Mouse (Mus musculus) adrenal gland (tissue): Measurements from ENCODE around the gene Prr14l.
"Not testable (repeated sequence)": the region's sequence is repeated elsewhere in the genome, so short reads cannot be mapped to it uniquely, and the experiment has no call there.

Source experiments
- intact Hi-C: fragments of 180-260 bp; cut with DNase I; formaldehyde crosslinking; loops from one replicate; pipeline ENCODE4 v1.15.1; 2025

Gene Prr14l

GRCm38 (mm10) chr5:32815396-32815795 is 38.7 kb downstream of the Prr14l start:
- intact Hi-C loops = loop anchor here (5.0 kb wide), 1 partner anchor 37 kb away; the partner anchor contains the start of gene Prr14l

- intact Hi-C loops = not testable (repeated sequence)
These were observed 67.6 kb downstream of the Prr14l start for GRCm38 (mm10) chr5:32786454-32786853.

GRCm38 (mm10) chr5:32785313-32785915 is 68.6 kb downstream of the Prr14l start, which contains the start of gene Pisd:
Gene Pisd, minus strand, starts transcription at chr5:32785646.
- intact Hi-C loops = no loop called here

GRCm38 (mm10) chr5:32784726-32785125 is 69.3 kb downstream of the Prr14l start:
- intact Hi-C loops = no loop called here

- intact Hi-C loops = no loop called here
These were observed 72.5 kb downstream of the Prr14l start for GRCm38 (mm10) chr5:32781596-32781995.

- intact Hi-C loops = no loop called here
These were observed 75.9 kb downstream of the Prr14l start for GRCm38 (mm10) chr5:32778168-32778567.

GRCm38 (mm10) chr5:32772361-32772760 is 81.7 kb downstream of the Prr14l start:
- intact Hi-C loops = no loop called here

GRCm38 (mm10) chr5:32767636-32768373 is 86.3 kb downstream of the Prr14l start:
- intact Hi-C loops = no loop called here

GRCm38 (mm10) chr5:32767004-32767403 is 87.1 kb downstream of the Prr14l start:
- intact Hi-C loops = no loop called here

GRCm38 (mm10) chr5:32761566-32762140 is 92.4 kb downstream of the Prr14l start:
- intact Hi-C loops = no loop called here

GRCm38 (mm10) chr5:32760787-32761186 is 93.3 kb downstream of the Prr14l start:
- intact Hi-C loops = no loop called here

- intact Hi-C loops = not testable (repeated sequence)
These were observed 93.7 kb downstream of the Prr14l start for GRCm38 (mm10) chr5:32760352-32760751.

- intact Hi-C loops = no loop called here
These were observed 94.4 kb downstream of the Prr14l start for GRCm38 (mm10) chr5:32759662-32760061.

GRCm38 (mm10) chr5:32756141-32756540 is 97.9 kb downstream of the Prr14l start:
- intact Hi-C loops = no loop called here

- intact Hi-C loops = no loop called here
These were observed 102.3 kb downstream of the Prr14l start for GRCm38 (mm10) chr5:32751736-32752135.

- intact Hi-C loops = no loop called here
These were observed 105.1 kb downstream of the Prr14l start for GRCm38 (mm10) chr5:32748936-32749335.

GRCm38 (mm10) chr5:32747650-32748375 is 106.2 kb downstream of the Prr14l start:
- intact Hi-C loops = loop anchor here (2.0 kb wide), 1 partner anchor 33 kb away; no protein-coding TSS in a partner anchor

GRCm38 (mm10) chr5:32745705-32746655 is 108.1 kb downstream of the Prr14l start:
- intact Hi-C loops = loop anchor here (2.0 kb wide), 1 partner anchor 31 kb away; no protein-coding TSS in a partner anchor

- intact Hi-C loops = no loop called here
These were observed 111.9 kb downstream of the Prr14l start for GRCm38 (mm10) chr5:32742149-32742548.

GRCm38 (mm10) chr5:32741377-32741776 is 112.7 kb downstream of the Prr14l start:
- intact Hi-C loops = not testable (repeated sequence)
